Mouse (Mus musculus) limb, embryonic 11.5 days (tissue): Measurements from ENCODE around the gene Ckap5. TPM values are rescaled to one million over a fixed set of nuclear protein-coding genes. Genes with fewer than 3 reads are reported as not detected.

Source experiments
- ATAC-seq: fragments of 200-750 bp; cut with Nextera tagmentation; 2 replicates; pipeline ENCODE4 v1.8.0; 2017; ENCODE audit warnings: low read depth; ENCODE audit not compliant: insufficient number of reproducible peaks, low FRiP score, low TSS enrichment
- DNase-seq: peaks from one replicate; pipeline ENCODE4 v3.0.0-alpha.2; 2015; ENCODE audit warnings: low spot score
- H3K27ac ChIP-seq: fragments of 300-500 bp; sonication (generic); replicated peaks from 2 replicates; pipeline ENCODE4 v1.5.1; 2014; ENCODE audit warnings: low read depth, mild to moderate bottlenecking, low read length
- H3K27me3 ChIP-seq: fragments of 300-500 bp; sonication (generic); 2 replicates; pipeline ENCODE4 v1.6.1; 2014; ENCODE audit warnings: mild to moderate bottlenecking, low read length, mixed read lengths; ENCODE audit not compliant: control insufficient read depth, insufficient read depth
- H3K36me3 ChIP-seq: fragments of 300-500 bp; sonication (generic); 2 replicates; pipeline ENCODE4 v1.6.1; 2014; ENCODE audit warnings: mild to moderate bottlenecking, low read length, moderate library complexity, mixed read lengths; ENCODE audit not compliant: control insufficient read depth, insufficient read depth
- H3K4me1 ChIP-seq: fragments of 300-500 bp; sonication (generic); 2 replicates; pipeline ENCODE4 v1.6.1; 2014; ENCODE audit warnings: low read length, mixed read lengths; ENCODE audit not compliant: control insufficient read depth, insufficient read depth
- H3K4me2 ChIP-seq: fragments of 300-500 bp; sonication (generic); 2 replicates; pipeline ENCODE4 v1.6.1; 2014; ENCODE audit warnings: low read depth, mild to moderate bottlenecking, moderate library complexity; ENCODE audit not compliant: severe bottlenecking
- H3K4me3 ChIP-seq: fragments of 300-500 bp; sonication (generic); 2 replicates; pipeline ENCODE4 v1.5.1; 2014; ENCODE audit warnings: low read depth, low read length
- H3K9ac ChIP-seq: fragments of 300-500 bp; sonication (generic); 2 replicates; pipeline ENCODE4 v1.6.1; 2014; ENCODE audit warnings: mild to moderate bottlenecking, low read length
- H3K9me3 ChIP-seq: fragments of 300-500 bp; sonication (generic); 2 replicates; pipeline ENCODE4 v1.6.1; 2016; ENCODE audit warnings: low read length; ENCODE audit not compliant: control insufficient read depth
- WGBS: fragments of 180-500 bp; shearing (Covaris S2); extraction: QIAGEN DNeasy Blood & Tissue Kit; methylation state at CpG from one replicate; pipeline ENCODE4 v1.1.7; 2014; 5-methylcytosine and 5-hydroxymethylcytosine counted together
- polyA plus RNA-seq: library from polyadenylated mRNA; unstranded; fragments of >200 nt; fragmentation: Nextera tagmentation; extraction: Ambion mirVana; gene quantifications from 2 replicates; pipeline ENCODE4 v1.2.1, GENCODE M21; 2014

Gene Ckap5
- polyA plus RNA-seq, 1 experiment from 2014 or later, result 105 TPM

DNA sequence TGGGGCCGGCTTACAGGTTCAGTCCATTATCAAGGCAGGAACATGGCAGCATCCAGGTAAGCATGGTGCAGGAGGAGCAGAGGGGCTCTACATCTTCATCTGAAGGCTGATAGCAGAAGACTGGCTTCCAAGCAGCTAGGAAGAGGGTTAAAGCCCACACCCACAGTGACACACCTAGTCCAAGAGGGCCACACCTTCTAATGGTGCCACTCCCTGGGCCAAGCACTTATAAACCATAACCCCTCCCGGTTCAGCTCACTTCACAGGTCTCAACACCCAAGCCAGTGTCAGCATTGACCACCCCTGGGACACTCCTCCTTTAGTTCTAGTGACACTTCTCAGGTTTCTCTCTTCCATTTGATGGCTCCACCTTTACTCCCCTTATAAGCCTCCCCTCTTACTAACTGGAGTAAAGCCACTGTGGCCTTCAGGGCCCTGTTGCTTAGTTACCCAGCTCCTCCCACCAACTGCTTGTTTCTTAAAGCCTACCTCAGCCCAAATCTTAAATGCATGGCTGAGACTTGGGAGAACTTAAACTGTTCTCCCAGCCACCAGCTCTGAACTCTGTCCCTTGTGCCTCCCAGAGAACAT lies 116.4 kb downstream of the Ckap5 start:
- Histone ChIP-seq H3K4me2 (no peak overlapping the region), H3K9me3 (no peaks in the 10 kb centered on the region), H3K27ac (no peak overlapping the region), H3K4me1 (no peaks in the 10 kb centered on the region), H3K27me3 (no peaks in the 10 kb centered on the region), H3K36me3 (peaks cover 31% of the 10 kb centered on the region), H3K4me3 (no peak overlapping the region), H3K9ac (no peak overlapping the region)
- no peak for DNase-seq
- 84% methylated on average over 2 of the region's 2 CpGs for WGBS
- no peak for ATAC-seq

DNA sequence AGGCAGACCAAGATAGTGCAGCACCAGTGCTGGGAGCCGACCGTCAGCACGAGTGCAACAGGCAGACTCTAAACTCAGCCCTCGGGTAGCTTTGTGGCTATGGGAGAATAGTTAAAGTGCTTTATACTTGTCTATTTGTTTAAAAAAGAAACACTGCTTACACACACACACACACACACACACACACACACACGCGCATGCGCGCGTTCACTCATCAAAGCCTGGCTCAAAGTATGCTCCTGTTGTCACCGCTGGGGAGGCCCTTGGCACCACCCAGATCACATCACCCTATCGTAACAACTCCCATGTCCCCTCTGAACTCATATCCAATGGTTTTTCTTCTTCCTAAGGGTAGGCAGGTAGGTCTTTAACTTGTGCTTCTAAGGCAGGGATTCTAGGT lies 117.5 kb downstream of the Ckap5 start:
- H3K4me3 ChIP-seq, result no peak overlapping the region
- no peaks in the 10 kb centered on the region for H3K27me3 ChIP-seq
- H3K36me3 ChIP-seq, result peaks cover 31% of the 10 kb centered on the region
- no peaks in the 10 kb centered on the region for H3K9me3 ChIP-seq
- H3K4me2 ChIP-seq, result no peak overlapping the region
- H3K4me1 ChIP-seq, result peaks cover 4% of the 10 kb centered on the region; the same call in 1 of the 2 replicates
- no peak overlapping the region for H3K27ac ChIP-seq
- ATAC-seq (no peak), DNase-seq (no peak)
- H3K9ac ChIP-seq, result no peak overlapping the region
- WGBS, result 89% methylated on average over 11 of the region's 11 CpGs

DNA sequence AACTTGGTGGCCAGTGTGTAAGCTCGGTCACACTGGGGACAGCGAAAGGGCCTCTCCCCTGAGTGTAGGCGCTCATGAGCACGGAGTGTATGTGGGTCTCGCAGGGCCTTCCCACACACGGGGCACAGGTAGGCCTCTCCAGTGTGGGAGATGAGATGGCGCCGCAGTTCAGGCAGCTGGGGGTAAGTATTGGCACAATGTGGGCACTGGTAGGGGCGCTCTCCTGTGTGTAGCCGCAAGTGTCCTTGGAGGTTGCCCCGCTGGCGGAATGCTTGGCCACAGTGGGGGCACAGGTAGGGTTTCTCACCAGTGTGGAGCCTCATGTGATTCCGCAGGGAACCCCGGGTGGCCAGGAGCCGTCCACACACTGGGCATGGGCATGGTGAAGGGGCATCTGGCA lies 118.8 kb downstream of the Ckap5 start:
- Histone ChIP-seq H3K4me1 (peaks cover 4% of the 10 kb centered on the region; the same call in 1 of the 2 replicates), H3K4me3 (no peak overlapping the region), H3K9me3 (no peaks in the 10 kb centered on the region), H3K9ac (no peak overlapping the region), H3K36me3 (peaks cover 31% of the 10 kb centered on the region), H3K4me2 (no peak overlapping the region), H3K27me3 (no peaks in the 10 kb centered on the region), H3K27ac (no peak overlapping the region)
- DNase-seq, result no peak
- no peak for ATAC-seq
- WGBS, result 97% methylated on average over 15 of the region's 15 CpGs

DNA sequence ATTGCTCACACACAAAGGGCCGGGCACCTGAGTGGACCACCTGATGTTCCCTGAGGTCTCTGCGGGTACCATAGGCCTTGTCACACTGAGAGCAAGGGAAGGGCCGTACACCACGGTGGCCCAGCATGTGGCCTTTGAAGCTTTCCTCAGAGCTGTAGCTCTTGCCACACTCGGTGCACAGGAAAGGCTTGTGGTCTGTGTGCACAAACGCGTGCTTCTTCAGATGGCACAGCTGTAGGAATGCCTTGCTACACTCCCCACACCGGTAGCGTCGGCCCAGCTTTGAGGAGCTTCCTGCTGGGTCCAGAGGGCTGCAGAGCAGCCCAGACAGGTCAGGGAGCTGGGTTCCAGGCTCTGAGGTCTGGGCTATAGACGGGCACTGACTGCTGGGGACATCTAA lies 119.2 kb downstream of the Ckap5 start:
- 96% methylated on average over 11 of the region's 11 CpGs for WGBS

DNA sequence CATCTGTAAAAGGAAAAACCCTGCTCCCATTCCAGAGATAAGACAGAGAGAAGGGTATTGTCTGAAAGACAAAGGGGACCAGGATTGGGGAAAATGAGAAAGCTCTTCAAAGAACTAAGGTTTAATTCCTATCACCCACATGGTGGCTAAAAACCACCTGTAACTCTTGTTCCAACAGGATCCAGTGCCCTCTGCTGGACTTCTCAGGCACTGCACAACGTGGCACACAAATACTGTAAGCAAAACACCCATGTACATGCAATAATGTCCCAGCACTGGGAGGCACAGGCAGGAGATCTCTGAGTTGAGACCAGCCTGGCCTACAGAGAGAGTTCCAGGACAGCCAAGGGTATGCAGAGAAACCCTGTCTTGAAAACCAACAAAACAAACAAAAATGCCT lies 120.2 kb downstream of the Ckap5 start:
- H3K9ac ChIP-seq, result no peak overlapping the region
- no peaks in the 10 kb centered on the region for H3K9me3 ChIP-seq
- DNase-seq (peak; percentile 76), ATAC-seq (no peak)
- no peak overlapping the region for H3K4me3 ChIP-seq
- H3K36me3 ChIP-seq, result peaks cover 31% of the 10 kb centered on the region
- peaks cover 10% of the 10 kb centered on the region for H3K4me1 ChIP-seq
- 19% methylated on average over 1 of the region's 1 CpGs for WGBS
- H3K27ac ChIP-seq, result no peak overlapping the region
- H3K4me2 ChIP-seq, result no peak overlapping the region
- H3K27me3 ChIP-seq, result no peaks in the 10 kb centered on the region

More for the DNA sequence above, 119.2 kb downstream of the Ckap5 start:
- Histone ChIP-seq H3K4me2 (no peak overlapping the region), H3K27ac (no peak overlapping the region), H3K27me3 (no peaks in the 10 kb centered on the region), H3K4me1 (peaks cover 7% of the 10 kb centered on the region), H3K9ac (no peak overlapping the region), H3K36me3 (peaks cover 31% of the 10 kb centered on the region), H3K9me3 (no peaks in the 10 kb centered on the region), H3K4me3 (no peak overlapping the region)
- ATAC-seq, result no peak
- no peak for DNase-seq

DNA sequence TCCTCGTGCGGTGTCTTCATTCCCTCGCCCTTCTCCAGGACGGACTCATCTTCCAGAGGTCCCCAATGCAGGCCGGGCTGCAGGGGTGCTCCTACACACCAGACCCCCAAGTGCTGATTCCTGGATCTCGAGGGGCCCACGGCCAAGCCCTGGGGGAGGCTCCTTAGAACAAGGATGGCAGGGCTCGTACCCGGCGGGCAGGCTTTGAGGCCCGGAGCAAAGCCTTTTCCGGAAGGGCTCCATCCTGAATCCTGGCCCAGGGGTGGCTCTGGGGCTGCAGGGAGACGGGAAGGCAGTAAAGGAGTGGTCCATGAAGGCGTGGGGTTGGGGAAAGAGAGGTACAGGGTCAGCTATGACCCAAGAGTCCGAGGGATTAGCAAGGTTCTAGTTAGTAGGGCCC lies 122.6 kb downstream of the Ckap5 start:
- no peak for DNase-seq
- peak; percentile 22; the same call in 1 of the 2 replicates for ATAC-seq
- peaks cover 33% of the 10 kb centered on the region for H3K36me3 ChIP-seq
- peak overlapping the region; percentile 77; the same call in 1 of the 2 replicates for H3K27ac ChIP-seq
- H3K4me1 ChIP-seq, result peaks cover 10% of the 10 kb centered on the region
- 3% methylated on average over 15 of the region's 15 CpGs for WGBS
- no peaks in the 10 kb centered on the region for H3K27me3 ChIP-seq
- peak overlapping the region; percentile 90 for H3K4me3 ChIP-seq
- H3K9ac ChIP-seq, result peak overlapping the region; percentile 84
- H3K4me2 ChIP-seq, result peak overlapping the region; percentile 91
- H3K9me3 ChIP-seq, result no peaks in the 10 kb centered on the region

DNA sequence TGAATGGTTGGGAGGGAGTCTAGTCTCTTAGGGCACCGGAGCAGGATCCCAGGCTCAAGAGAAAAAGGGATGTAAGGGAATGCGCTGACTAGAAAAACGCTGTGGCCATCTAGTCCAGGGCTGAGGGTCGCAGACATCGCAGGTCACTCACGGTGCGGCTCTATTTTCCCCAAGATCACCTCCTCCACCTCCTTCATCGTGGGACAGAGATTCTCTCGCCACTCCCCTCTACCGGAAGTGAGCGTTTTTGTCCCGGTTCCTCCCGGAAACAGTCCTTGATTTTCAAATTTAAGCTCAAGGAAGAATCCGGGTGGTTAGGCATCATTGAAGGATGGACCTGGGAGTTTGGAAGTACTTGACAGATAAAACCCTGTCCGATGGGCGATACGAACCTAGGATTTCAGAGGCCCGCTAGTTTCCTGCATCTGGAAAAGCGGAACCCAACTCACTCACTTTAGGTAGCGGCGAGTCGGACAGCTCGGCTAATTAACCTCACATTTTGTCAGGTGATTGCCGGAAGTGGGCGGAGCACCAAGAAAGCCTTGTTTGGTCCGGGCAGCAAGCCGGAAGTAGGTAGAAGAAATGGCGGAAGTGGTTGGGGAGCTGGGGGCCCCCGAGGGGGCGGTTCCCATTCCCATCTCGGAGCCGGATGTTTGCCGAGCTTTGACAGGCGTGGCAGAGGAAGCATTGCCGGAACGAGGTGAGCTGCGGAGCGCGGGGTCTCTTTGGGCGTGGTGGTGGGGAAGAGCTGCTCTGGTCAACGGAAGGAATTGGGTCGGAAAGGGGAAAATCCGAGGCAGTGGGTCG lies 123.2 kb downstream of the Ckap5 start, which contains the start of the genes Zfp408 and Arhgap1:
Gene Zfp408, minus strand, starts transcription at position 239 of the 807 bp plus-strand sequence.
Gene Arhgap1, plus strand, starts transcription at position 308 of the 807 bp plus-strand sequence.
- Histone ChIP-seq H3K27ac (peak within 1 kb of the TSS; percentile 77), H3K4me2 (peak within 1 kb of the TSS; percentile 91), H3K4me1 (peaks cover 10% of the 10 kb centered on the region), H3K9ac (peak within 1 kb of the TSS; percentile 84), H3K36me3 (peaks cover 27% of the 10 kb centered on the region), H3K27me3 (no peaks in the 10 kb centered on the region), H3K9me3 (no peaks in the 10 kb centered on the region), H3K4me3 (peak within 1 kb of the TSS; percentile 90)
- ATAC-seq (peak; percentile 91), DNase-seq (peak; percentile 97)
- under 1% methylated on average over 44 of the region's 44 CpGs for WGBS

DNA sequence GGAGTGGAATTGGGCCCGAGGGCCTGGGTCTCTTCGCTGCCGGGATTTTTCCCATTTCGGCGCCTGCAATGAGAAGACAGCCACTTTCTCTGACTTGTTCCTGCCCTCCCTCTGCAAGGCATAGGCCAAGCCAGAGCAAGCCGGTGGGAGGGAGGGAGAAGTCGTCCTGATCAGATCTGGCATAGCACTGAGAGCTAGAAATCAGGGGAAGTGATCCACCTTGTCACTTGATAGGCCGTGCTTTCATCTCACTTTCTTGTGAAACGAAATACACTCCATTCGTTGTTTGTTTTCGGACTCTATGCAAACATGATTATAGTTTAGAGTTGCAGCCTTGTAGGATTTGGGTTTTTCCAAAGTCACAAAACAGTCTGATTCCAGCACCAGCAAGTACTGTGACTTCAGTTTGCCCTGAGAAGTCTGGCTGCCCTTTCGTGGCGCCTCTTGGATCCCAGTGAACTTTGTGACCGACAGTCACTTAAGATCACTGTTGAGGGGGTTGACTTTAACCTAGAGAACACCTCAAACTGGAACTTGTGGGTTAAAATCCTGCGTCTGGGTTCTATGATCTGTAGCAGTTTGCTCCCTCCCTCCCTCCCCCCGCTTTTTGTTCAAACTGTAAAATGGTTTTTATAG lies 123.9 kb downstream of the Ckap5 start:
- H3K4me2 ChIP-seq, result peak overlapping the region; percentile 66
- H3K27ac ChIP-seq, result peak overlapping the region; percentile 56
- peak overlapping the region; percentile 84 for H3K9ac ChIP-seq
- H3K9me3 ChIP-seq, result no peaks in the 10 kb centered on the region
- peaks cover 24% of the 10 kb centered on the region for H3K36me3 ChIP-seq
- WGBS, result 13% methylated on average over 16 of the region's 16 CpGs
- peak overlapping the region; percentile 90 for H3K4me3 ChIP-seq
- H3K27me3 ChIP-seq, result no peaks in the 10 kb centered on the region
- peaks cover 10% of the 10 kb centered on the region for H3K4me1 ChIP-seq
- no peak for DNase-seq
- ATAC-seq, result peak; percentile 60
